Mouse (Mus musculus): Measurements from ENCODE around the gene Cep131. TPM values are rescaled to one million over a fixed set of nuclear protein-coding genes. Genes with fewer than 3 reads are reported as not detected.
A peak's percentile ranks its signal among the peaks of the same experiment; 100 is the strongest.

Gene Cep131
- polyA plus RNA-seq, 2 experiments, result 2.7 to 4.4 TPM

GRCm38 (mm10) chr11:120117626-120118025, 31.0 kb upstream of the Cep131 start:
- 67% methylated on average over 2 of the region's 2 CpGs for WGBS (ENCODE audit: insufficient replicate concordance)
- no peak overlapping the region for H3K9ac ChIP-seq (replicated peaks)

DNA sequence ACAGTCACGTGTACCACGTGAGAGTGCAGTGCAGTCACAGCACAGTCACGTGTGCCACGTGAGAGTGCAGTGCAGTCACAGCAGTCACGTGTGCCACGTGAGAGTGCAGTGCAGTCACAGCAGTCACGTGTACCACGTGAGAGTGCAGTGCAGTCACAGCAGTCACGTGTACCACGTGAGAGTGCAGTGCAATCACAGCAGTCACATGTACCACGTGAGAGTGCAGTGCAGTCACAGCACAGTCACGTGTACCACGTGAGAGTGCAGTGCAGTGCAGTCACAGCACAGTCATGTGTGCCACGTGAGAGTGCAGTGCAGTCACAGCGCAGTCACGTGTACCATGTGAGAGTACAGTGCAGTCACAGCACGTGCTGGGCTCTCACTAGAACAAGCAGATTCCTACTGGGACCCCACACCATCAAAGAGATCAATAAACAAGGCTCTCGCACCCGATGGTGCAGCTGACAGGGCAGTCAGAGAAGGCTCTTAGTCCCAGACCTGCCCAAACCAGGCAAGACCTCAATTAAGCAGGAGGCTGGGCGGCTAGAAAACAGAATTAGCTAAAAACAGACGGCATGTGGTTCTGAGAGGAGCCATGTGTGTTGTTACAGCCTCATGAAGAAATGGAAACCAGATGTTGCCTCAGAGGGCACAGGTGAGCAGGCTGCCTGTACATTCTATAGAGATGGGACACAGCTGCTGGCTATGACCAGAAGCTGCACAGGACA, 28.0 kb upstream of the Cep131 start:
- no peak overlapping the region for H3K27ac ChIP-seq
- H3K27me3 ChIP-seq (ENCODE audit: control insufficient read depth, insufficient read depth, low read length), result no peaks in the 10 kb centered on the region
- no peak overlapping the region for H3K4me2 ChIP-seq (ENCODE audit: low read depth)
- 82% methylated on average over 21 of the region's 21 CpGs for WGBS (ENCODE audit: insufficient replicate concordance)
- H3K36me3 ChIP-seq (replicated peaks; ENCODE audit: control insufficient read depth, insufficient read depth, low read depth), result peaks cover 10% of the 10 kb centered on the region
- ATAC-seq (ENCODE audit: insufficient read depth), result no peak
- H3K4me3 ChIP-seq (ENCODE audit: insufficient read depth in 1 of 2, low read depth in 2 of 2, low read length in 2 of 2), result no peak overlapping the region
- H3K9me3 ChIP-seq (ENCODE audit: control insufficient read depth, low read length), result no peaks in the 10 kb centered on the region
- TF ChIP-seq EP300 (IDR thresholded peaks at IDR 0.05; ENCODE audit: low read depth), result no peak
- no peak for TF ChIP-seq CTCF (IDR thresholded peaks at IDR 0.05; ENCODE audit: low read depth)
- no peak for DNase-seq (ENCODE audit: low read depth in 3 of 3, low spot score in 3 of 3)
- no peaks in the 10 kb centered on the region for H3K4me1 ChIP-seq (replicated peaks; ENCODE audit: control insufficient read depth in 2 of 2, insufficient read depth in 2 of 2, low read length in 1 of 2)
- no peak overlapping the region for H3K9ac ChIP-seq (replicated peaks)

More at GRCm38 (mm10) chr11:120117626-120118025, 31.0 kb upstream of the Cep131 start:
- Histone ChIP-seq H3K36me3 (replicated peaks; ENCODE audit: control insufficient read depth, insufficient read depth, low read depth) (peaks cover 5% of the 10 kb centered on the region; the same call in 1 of the 2 replicates), H3K27me3 (ENCODE audit: control insufficient read depth, insufficient read depth, low read length) (no peaks in the 10 kb centered on the region), H3K4me3 (ENCODE audit: insufficient read depth in 1 of 2, low read depth in 2 of 2, low read length in 2 of 2) (no peak overlapping the region), H3K27ac (no peak overlapping the region), H3K9me3 (ENCODE audit: control insufficient read depth, low read length) (no peaks in the 10 kb centered on the region), H3K4me1 (replicated peaks; ENCODE audit: control insufficient read depth in 2 of 2, insufficient read depth in 2 of 2, low read length in 1 of 2) (no peaks in the 10 kb centered on the region), H3K4me2 (ENCODE audit: low read depth) (no peak overlapping the region)
- ATAC-seq (ENCODE audit: insufficient read depth) (no peak), DNase-seq (ENCODE audit: low read depth in 3 of 3, low spot score in 3 of 3) (no peak)
- TF ChIP-seq CTCF (IDR thresholded peaks at IDR 0.05; ENCODE audit: low read depth) (no peak), EP300 (IDR thresholded peaks at IDR 0.05; ENCODE audit: low read depth) (no peak)

DNA sequence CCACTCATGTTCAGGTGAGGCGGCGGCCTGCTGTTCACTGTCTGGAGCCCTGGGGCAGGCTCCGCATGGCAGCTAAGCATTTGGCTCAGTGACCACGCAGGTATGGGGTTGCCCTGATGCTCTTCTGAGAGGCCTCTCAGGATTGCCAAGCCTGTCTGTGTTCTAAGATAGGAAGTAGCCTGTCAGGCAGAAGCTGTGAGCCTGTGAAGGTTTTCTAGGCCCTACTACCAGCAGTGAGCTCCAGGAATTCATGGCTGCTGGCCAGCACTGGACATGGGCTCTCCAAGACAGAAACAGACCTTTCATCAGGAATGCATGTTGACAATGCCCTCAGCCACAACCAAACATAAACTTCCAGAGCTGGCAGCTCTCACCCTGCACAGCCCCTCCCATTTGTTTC, 25.5 kb upstream of the Cep131 start:
- no peaks in the 10 kb centered on the region for H3K27me3 ChIP-seq (ENCODE audit: control insufficient read depth, insufficient read depth, low read length)
- DNase-seq (ENCODE audit: low read depth in 3 of 3, low spot score in 3 of 3), result no peak
- no peaks in the 10 kb centered on the region for H3K4me1 ChIP-seq (replicated peaks; ENCODE audit: control insufficient read depth in 2 of 2, insufficient read depth in 2 of 2, low read length in 1 of 2)
- no peaks in the 10 kb centered on the region for H3K9me3 ChIP-seq (ENCODE audit: control insufficient read depth, low read length)
- H3K4me3 ChIP-seq (ENCODE audit: insufficient read depth in 1 of 2, low read depth in 2 of 2, low read length in 2 of 2), result no peak overlapping the region
- no peak for ATAC-seq (ENCODE audit: insufficient read depth)
- H3K27ac ChIP-seq, result no peak overlapping the region
- peaks cover 13% of the 10 kb centered on the region for H3K36me3 ChIP-seq (replicated peaks; ENCODE audit: control insufficient read depth, insufficient read depth, low read depth)
- H3K4me2 ChIP-seq (ENCODE audit: low read depth), result no peak overlapping the region
- H3K9ac ChIP-seq (replicated peaks), result no peak overlapping the region
- no peak for TF ChIP-seq EP300 (IDR thresholded peaks at IDR 0.05; ENCODE audit: low read depth)
- TF ChIP-seq CTCF (IDR thresholded peaks at IDR 0.05; ENCODE audit: low read depth), result no peak
- WGBS (ENCODE audit: insufficient replicate concordance), result 81% methylated on average over 4 of the region's 4 CpGs

DNA sequence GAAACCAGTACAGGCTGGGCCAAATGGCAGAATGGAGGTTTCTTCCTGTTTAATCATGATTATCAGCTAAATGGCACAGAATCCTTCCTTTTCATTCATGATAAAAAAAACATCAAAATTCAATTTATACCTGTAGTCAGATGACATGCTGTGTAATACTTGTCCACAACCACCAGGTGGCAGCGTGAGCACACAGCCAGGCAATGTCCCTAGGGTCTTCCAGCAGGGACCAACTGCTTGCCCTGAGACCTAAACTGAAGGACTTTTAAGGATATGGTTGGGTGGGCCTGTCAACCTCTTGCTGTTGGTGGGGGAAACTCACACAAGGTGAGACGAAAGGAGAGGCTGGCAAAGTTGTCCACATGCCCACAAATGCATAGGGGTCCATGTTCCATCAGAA, 24.4 kb upstream of the Cep131 start:
- no peak overlapping the region for H3K4me3 ChIP-seq (ENCODE audit: insufficient read depth in 1 of 2, low read depth in 2 of 2, low read length in 2 of 2)
- DNase-seq (ENCODE audit: low read depth in 3 of 3, low spot score in 3 of 3) (peak in 1 of 3 experiments; percentile 31), ATAC-seq (ENCODE audit: insufficient read depth) (no peak)
- no peak overlapping the region for H3K4me2 ChIP-seq (ENCODE audit: low read depth)
- no peaks in the 10 kb centered on the region for H3K4me1 ChIP-seq (replicated peaks; ENCODE audit: control insufficient read depth in 2 of 2, insufficient read depth in 2 of 2, low read length in 1 of 2)
- TF ChIP-seq EP300 (IDR thresholded peaks at IDR 0.05; ENCODE audit: low read depth), result no peak
- TF ChIP-seq CTCF (IDR thresholded peaks at IDR 0.05; ENCODE audit: low read depth), result peak; percentile 96
- H3K9me3 ChIP-seq (ENCODE audit: control insufficient read depth, low read length), result no peaks in the 10 kb centered on the region
- peaks cover 13% of the 10 kb centered on the region for H3K36me3 ChIP-seq (replicated peaks; ENCODE audit: control insufficient read depth, insufficient read depth, low read depth)
- no peak overlapping the region for H3K9ac ChIP-seq (replicated peaks)
- no peak overlapping the region for H3K27ac ChIP-seq
- no peaks in the 10 kb centered on the region for H3K27me3 ChIP-seq (ENCODE audit: control insufficient read depth, insufficient read depth, low read length)
- 17% methylated on average over 2 of the region's 2 CpGs for WGBS (ENCODE audit: insufficient replicate concordance)

- DNase-seq (ENCODE audit: low read depth in 3 of 3, low spot score in 3 of 3) (no peak), ATAC-seq (ENCODE audit: insufficient read depth) (no peak)
- H3K4me2 ChIP-seq (ENCODE audit: low read depth), result no peak overlapping the region
- no peak overlapping the region for H3K27ac ChIP-seq
- H3K9me3 ChIP-seq (ENCODE audit: control insufficient read depth, low read length), result no peaks in the 10 kb centered on the region
- TF ChIP-seq CTCF (IDR thresholded peaks at IDR 0.05; ENCODE audit: low read depth) (peak; percentile 23; the same call in 1 of the 2 replicates), EP300 (IDR thresholded peaks at IDR 0.05; ENCODE audit: low read depth) (no peak)
- no peaks in the 10 kb centered on the region for H3K27me3 ChIP-seq (ENCODE audit: control insufficient read depth, insufficient read depth, low read length)
- H3K4me3 ChIP-seq (ENCODE audit: insufficient read depth in 1 of 2, low read depth in 2 of 2, low read length in 2 of 2), result no peak overlapping the region
- H3K9ac ChIP-seq (replicated peaks), result no peak overlapping the region
- no peaks in the 10 kb centered on the region for H3K4me1 ChIP-seq (replicated peaks; ENCODE audit: control insufficient read depth in 2 of 2, insufficient read depth in 2 of 2, low read length in 1 of 2)
- 75% methylated on average over 7 of the region's 7 CpGs for WGBS (ENCODE audit: insufficient replicate concordance)
- H3K36me3 ChIP-seq (replicated peaks; ENCODE audit: control insufficient read depth, insufficient read depth, low read depth), result peaks cover 13% of the 10 kb centered on the region
These were observed 23.9 kb upstream of the Cep131 start for GRCm38 (mm10) chr11:120110554-120110953.

Measured in liver, embryonic 14.5 days (tissue).